Mouse (Mus musculus) kidney, embryonic 16.5 days (tissue): ENCODE results near the gene Npb. TPM values are rescaled to one million over a fixed set of nuclear protein-coding genes. Genes with fewer than 3 reads are reported as not detected.

Experiments
- ATAC-seq: fragments of 200-750 bp; cut with Nextera tagmentation; 2 replicates; pipeline ENCODE4 v1.8.0; 2017; ENCODE audit warnings: moderate TSS enrichment; ENCODE audit not compliant: low FRiP score, low TSS enrichment
- H3K27ac ChIP-seq: fragments of 300-500 bp; sonication (generic); 2 replicates; pipeline ENCODE4 v1.5.1; 2014; ENCODE audit warnings: low read length
- H3K27me3 ChIP-seq: fragments of 300-500 bp; sonication (generic); 2 replicates; pipeline ENCODE4 v1.6.1; 2014; ENCODE audit warnings: low read length, control low read depth, mixed read lengths; ENCODE audit not compliant: insufficient read depth
- H3K36me3 ChIP-seq: fragments of 300-500 bp; sonication (generic); 2 replicates; pipeline ENCODE4 v1.6.1; 2014; ENCODE audit warnings: low read length, control low read depth, mixed read lengths; ENCODE audit not compliant: insufficient read depth
- H3K4me1 ChIP-seq: fragments of 300-500 bp; sonication (generic); 2 replicates; pipeline ENCODE4 v1.6.1; 2014; ENCODE audit warnings: low read length, control low read depth, mixed read lengths; ENCODE audit not compliant: insufficient read depth
- H3K4me2 ChIP-seq: fragments of 300-500 bp; sonication (generic); replicated peaks from 2 replicates; pipeline ENCODE4 v1.6.1; 2014; ENCODE audit warnings: low read depth, low read length
- H3K4me3 ChIP-seq: fragments of 300-500 bp; sonication (generic); 2 replicates; pipeline ENCODE4 v1.5.1; 2014; ENCODE audit warnings: mild to moderate bottlenecking, low read length
- H3K9ac ChIP-seq: fragments of 300-500 bp; sonication (generic); replicated peaks from 2 replicates; pipeline ENCODE4 v1.6.1; 2014; ENCODE audit warnings: low read length
- H3K9me3 ChIP-seq: fragments of 300-500 bp; sonication (generic); 2 replicates; pipeline ENCODE4 v1.6.1; 2016; ENCODE audit warnings: low read length, control low read depth
- WGBS: fragments of 180-500 bp; shearing (Covaris S2); extraction: QIAGEN DNeasy Blood & Tissue Kit; methylation state at CpG from one replicate; pipeline ENCODE4 v1.1.7; 2014; 5-methylcytosine and 5-hydroxymethylcytosine counted together
- polyA plus RNA-seq: library from polyadenylated mRNA; unstranded; fragments of >200 nt; fragmentation: Nextera tagmentation; extraction: Ambion mirVana; gene quantifications from 2 replicates; pipeline ENCODE4 v1.2.1, GENCODE M21; 2015

Npb gene
- polyA plus RNA-seq, 1 experiment from 2014 or later, result 27.7 TPM

- peaks cover 32% of the 10 kb centered on the region for H3K36me3 ChIP-seq
- no peaks in the 10 kb centered on the region for H3K27me3 ChIP-seq
- WGBS, result 50% methylated on average over 5 of the region's 6 CpGs
- H3K4me1 ChIP-seq, result peaks cover 28% of the 10 kb centered on the region
- no peaks in the 10 kb centered on the region for H3K9me3 ChIP-seq
- ATAC-seq, result peak; percentile 47; the same call in 1 of the 2 replicates
- H3K4me2 ChIP-seq, result no peak overlapping the region
- H3K4me3 ChIP-seq, result no peak overlapping the region
- no peak overlapping the region for H3K9ac ChIP-seq
- no peak overlapping the region for H3K27ac ChIP-seq
These were observed 4.5 kb downstream of the Npb start for GRCm38 (mm10) chr11:120612763-120613162.

GRCm38 (mm10) chr11:120613481-120613972, 5.2 kb downstream of the Npb start:
- Histone ChIP-seq H3K4me2 (no peak overlapping the region), H3K9ac (no peak overlapping the region), H3K4me1 (peaks cover 20% of the 10 kb centered on the region), H3K4me3 (no peak overlapping the region), H3K27me3 (no peaks in the 10 kb centered on the region), H3K36me3 (peaks cover 37% of the 10 kb centered on the region), H3K9me3 (no peaks in the 10 kb centered on the region), H3K27ac (no peak overlapping the region)
- ATAC-seq, result no peak
- 89% methylated on average over 10 of the region's 10 CpGs for WGBS

GRCm38 (mm10) chr11:120613976-120614375, 5.7 kb downstream of the Npb start:
- Histone ChIP-seq H3K36me3 (peaks cover 42% of the 10 kb centered on the region), H3K4me1 (peaks cover 16% of the 10 kb centered on the region), H3K9ac (no peak overlapping the region), H3K9me3 (no peaks in the 10 kb centered on the region), H3K4me3 (no peak overlapping the region), H3K27ac (no peak overlapping the region), H3K4me2 (no peak overlapping the region), H3K27me3 (no peaks in the 10 kb centered on the region)
- WGBS, result 90% methylated on average over 8 of the region's 8 CpGs
- no peak for ATAC-seq

DNA sequence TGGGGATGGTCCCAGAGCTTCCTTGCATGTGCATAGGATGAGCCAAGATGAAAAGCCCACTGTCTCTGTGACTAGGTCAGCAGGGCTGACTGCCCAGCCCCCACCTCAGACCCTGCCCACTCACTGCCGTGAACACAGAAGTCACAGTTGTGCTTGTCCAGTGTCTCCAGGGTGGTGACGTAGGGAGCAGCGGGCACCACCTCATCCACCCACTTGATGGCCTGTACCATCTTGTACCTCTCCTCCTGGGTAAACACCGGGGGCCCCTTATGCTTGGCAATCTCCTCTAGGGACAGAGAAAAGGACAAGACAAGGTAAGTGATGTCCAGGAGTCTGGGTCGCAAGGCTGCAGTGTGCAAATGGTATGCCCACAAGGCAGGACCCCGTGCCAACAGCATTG, 6.9 kb downstream of the Npb start:
- Histone ChIP-seq H3K4me2 (no peak overlapping the region), H3K4me1 (peaks cover 11% of the 10 kb centered on the region), H3K9me3 (no peaks in the 10 kb centered on the region), H3K36me3 (peaks cover 47% of the 10 kb centered on the region), H3K27me3 (no peaks in the 10 kb centered on the region), H3K27ac (no peak overlapping the region), H3K9ac (no peak overlapping the region), H3K4me3 (no peak overlapping the region)
- no peak for ATAC-seq
- WGBS, result 91% methylated on average over 6 of the region's 6 CpGs

DNA sequence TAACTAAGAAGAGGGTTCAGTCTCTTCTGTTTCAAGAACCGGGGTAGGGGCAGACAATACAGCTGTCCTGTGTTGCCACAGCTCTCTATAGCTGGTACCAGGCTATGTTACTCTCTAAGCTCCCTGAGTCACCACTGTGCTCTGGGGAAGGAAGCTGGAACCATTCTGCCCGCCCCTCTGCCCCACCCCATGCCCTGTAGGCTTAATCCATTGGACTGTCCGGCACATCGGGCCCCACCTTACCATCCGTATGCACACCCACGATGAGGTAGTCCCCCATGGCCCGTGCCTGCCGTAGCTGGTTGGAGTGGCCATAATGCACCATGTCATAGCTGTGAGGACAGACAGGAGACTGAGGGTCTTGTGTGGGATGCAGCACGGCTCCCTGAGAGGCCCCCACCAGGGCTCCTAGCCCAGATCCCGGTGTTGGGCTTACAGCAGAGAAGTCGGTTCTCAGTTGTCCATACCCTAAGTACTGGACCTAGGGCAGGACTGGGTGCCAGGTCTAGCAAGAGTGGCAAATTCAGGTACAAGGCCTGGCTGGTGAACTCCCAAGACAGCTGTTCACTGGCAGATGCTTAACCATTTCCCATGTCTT, 7.4 kb downstream of the Npb start:
- H3K4me1 ChIP-seq, result peaks cover 11% of the 10 kb centered on the region
- no peak overlapping the region for H3K4me2 ChIP-seq
- H3K27ac ChIP-seq, result no peak overlapping the region
- H3K4me3 ChIP-seq, result no peak overlapping the region
- WGBS, result 91% methylated on average over 11 of the region's 11 CpGs
- H3K27me3 ChIP-seq, result no peaks in the 10 kb centered on the region
- no peak for ATAC-seq
- no peak overlapping the region for H3K9ac ChIP-seq
- peaks cover 52% of the 10 kb centered on the region for H3K36me3 ChIP-seq
- H3K9me3 ChIP-seq, result no peaks in the 10 kb centered on the region

DNA sequence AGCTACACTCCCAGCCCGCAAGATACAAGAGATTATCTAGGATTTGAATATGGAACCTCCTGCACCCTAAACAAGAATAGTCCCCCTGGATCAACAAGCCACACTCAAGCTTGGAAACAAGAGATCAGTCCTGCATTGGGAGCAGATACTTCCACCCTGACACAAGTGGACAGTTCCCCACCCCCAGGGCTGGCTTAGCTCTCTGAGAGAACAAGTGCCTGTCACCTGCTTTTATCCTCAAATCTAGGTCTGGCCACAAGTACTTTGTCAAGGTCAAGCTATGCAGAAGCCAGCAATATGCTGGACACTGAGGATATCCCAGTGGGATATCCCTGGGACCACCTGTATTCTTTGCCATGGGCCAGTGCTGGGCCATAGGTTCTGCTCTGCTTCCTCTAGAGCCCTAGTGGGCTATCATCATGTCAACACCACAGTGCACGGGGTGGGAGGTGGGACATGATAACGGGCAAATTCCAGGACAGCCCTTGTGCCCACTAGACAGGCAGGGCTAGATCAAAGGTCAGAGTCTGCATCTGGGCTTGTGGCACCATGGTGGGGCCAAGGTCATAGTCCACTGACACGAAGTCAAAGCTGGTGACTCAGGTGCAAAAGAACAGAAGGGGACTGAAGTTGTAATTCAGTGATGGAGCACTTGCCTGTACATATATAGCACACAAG, 8.5 kb downstream of the Npb start:
- WGBS, result 49% methylated on average over 4 of the region's 4 CpGs
- Histone ChIP-seq H3K9ac (peak overlapping the region; percentile 72), H3K4me1 (peaks cover 11% of the 10 kb centered on the region), H3K27ac (peak overlapping the region; percentile 69), H3K9me3 (no peaks in the 10 kb centered on the region), H3K4me3 (peak overlapping the region; percentile 67), H3K4me2 (peak overlapping the region; percentile 81), H3K27me3 (no peaks in the 10 kb centered on the region), H3K36me3 (peaks cover 53% of the 10 kb centered on the region)
- no peak for ATAC-seq

DNA sequence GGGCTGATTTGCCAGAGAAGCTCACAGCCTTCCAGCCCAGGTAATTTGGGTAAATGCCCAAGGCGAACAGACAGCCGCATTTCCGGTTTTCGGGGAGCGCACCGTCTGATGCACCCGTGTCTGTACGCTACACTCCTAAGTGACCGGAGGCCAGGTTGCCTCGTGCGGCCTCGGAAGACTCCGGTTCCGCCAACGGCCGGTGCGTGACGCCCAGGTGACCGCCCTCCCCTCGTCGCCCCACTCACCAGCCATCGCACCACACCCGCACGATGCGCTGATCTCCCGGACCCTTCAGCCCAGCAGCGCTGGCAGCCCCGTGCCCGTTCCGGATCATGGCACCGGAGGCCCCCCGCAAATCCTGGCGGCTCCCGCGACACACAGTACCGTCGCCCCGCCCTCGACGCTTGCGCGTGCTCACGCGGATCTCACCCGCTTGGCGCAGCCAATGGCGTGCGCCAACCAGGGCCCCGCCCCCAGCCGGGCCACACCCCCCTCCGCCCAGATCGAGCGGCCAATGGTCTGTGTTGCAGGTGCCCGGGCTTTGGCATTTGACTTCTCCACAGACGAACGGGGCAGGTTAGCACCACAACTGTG, 9.3 kb downstream of the Npb start, which contains the start of gene Pcyt2:
Gene Pcyt2, minus strand, starts transcription at position 418 of the 594 bp plus-strand sequence.
- H3K4me2 ChIP-seq, result peak within 1 kb of the TSS; percentile 81
- ATAC-seq, result peak; percentile 94
- peak within 1 kb of the TSS; percentile 72 for H3K9ac ChIP-seq
- peaks cover 11% of the 10 kb centered on the region for H3K4me1 ChIP-seq
- under 1% methylated on average over 56 of the region's 56 CpGs for WGBS
- H3K27ac ChIP-seq, result peak within 1 kb of the TSS; percentile 69
- peak within 1 kb of the TSS; percentile 67 for H3K4me3 ChIP-seq
- H3K27me3 ChIP-seq, result no peaks in the 10 kb centered on the region
- H3K36me3 ChIP-seq, result peaks cover 49% of the 10 kb centered on the region
- no peaks in the 10 kb centered on the region for H3K9me3 ChIP-seq

DNA sequence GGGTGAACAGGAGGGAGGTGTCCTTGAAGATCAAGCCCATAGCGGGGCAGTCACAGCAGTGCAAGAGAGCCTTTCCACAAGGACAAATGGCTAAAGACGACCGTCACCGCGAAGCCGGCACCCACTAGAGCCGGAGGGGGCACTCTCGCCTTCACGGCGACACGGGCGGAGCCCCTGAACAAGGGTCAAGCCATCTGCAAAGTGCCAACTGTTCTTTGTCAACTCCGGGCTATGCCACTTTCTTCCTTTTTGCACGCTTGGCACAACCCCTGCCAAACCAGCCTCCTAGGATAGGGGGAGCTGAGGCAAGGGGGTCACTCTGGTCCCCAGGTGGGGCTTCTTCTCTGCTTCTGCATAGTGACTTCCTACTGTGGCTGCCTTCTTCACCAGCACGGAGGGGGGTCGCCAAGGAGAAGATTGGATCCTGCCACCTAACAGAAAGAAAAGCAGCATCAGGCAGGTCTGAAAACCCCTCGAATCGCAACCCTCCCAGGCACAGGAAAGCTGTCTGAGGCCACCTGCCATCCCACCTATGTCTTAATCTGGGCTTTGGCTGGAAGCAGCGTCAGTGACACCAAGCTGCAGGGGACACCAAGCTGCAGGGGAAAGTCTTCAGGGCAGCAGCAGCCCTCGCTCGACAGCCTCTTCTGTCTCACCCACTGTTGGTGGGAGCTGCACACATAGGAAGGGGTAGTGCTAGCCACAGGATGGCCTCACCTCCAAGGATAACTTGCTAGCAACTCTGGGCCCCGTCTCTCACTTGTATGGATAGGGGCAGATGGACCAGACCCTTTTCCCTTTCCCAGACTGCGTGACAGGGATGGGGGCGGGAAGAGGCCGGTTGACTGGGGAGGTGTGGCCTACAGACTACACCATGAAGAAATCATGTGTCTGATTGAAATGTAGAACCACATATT, 10.6 kb downstream of the Npb start:
- WGBS, result 91% methylated on average over 25 of the region's 25 CpGs
- no peak overlapping the region for H3K9ac ChIP-seq
- no peaks in the 10 kb centered on the region for H3K27me3 ChIP-seq
- no peak for ATAC-seq
- H3K4me1 ChIP-seq, result peaks cover 13% of the 10 kb centered on the region
- no peak overlapping the region for H3K4me2 ChIP-seq
- no peak overlapping the region for H3K27ac ChIP-seq
- no peak overlapping the region for H3K4me3 ChIP-seq
- H3K9me3 ChIP-seq, result no peaks in the 10 kb centered on the region
- peaks cover 43% of the 10 kb centered on the region for H3K36me3 ChIP-seq

GRCm38 (mm10) chr11:120620195-120620594, 11.9 kb downstream of the Npb start:
- no peaks in the 10 kb centered on the region for H3K9me3 ChIP-seq
- H3K4me3 ChIP-seq, result no peak overlapping the region
- H3K27me3 ChIP-seq, result no peaks in the 10 kb centered on the region
- no peak overlapping the region for H3K9ac ChIP-seq
- H3K4me1 ChIP-seq, result peaks cover 22% of the 10 kb centered on the region
- WGBS, result 95% methylated on average over 14 of the region's 14 CpGs
- peaks cover 40% of the 10 kb centered on the region for H3K36me3 ChIP-seq
- H3K4me2 ChIP-seq, result no peak overlapping the region
- no peak overlapping the region for H3K27ac ChIP-seq
- no peak for ATAC-seq
